In the genomic region with DNA sequence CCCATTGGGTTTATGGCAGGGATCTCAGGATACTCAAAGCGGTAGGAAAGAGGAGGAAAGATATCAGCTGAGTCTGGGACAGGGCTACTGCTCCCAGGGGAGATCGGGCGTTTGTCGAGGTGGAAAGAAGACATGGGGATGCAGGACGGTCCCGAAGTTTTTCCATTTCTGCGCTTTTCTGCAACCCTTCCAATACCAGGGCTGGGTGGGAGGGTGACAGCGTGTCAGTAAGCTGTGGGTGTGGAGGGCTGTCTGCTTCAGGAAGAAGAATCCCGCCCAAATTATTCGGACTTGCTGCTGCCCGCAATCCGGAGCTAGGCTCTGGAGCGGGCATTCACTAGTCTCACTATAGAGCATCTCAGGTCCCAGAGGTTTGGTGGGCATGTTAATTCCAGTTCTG, we compare ENCODE assay signal across 12 mouse cellular contexts. TPM values are rescaled to one million over a fixed set of nuclear protein-coding genes. Genes with fewer than 3 reads are reported as not detected.
A peak's percentile ranks its signal among the peaks of the same experiment; 100 is the strongest.
DNase-seq lines count a peak whose midpoint lies in the region; ATAC-seq and TF ChIP-seq lines count a peak whose summit lies in the region.
"Had no signal": no experiment of that assay in that cellular context is flagged by ENCODE, and none has a peak within 500 bp of the region (broad histone marks: within the 10 kb centered on the region; RNA-seq: fewer than 3 reads in every experiment).

No protein-coding gene starts in this region.

- peak overlapping the region; percentile 94; the same call in 1 of the 2 replicates for H3K4me2 ChIP-seq in forebrain, embryonic 13.5 days
- no peak overlapping the region for H3K4me2 ChIP-seq in forebrain, embryonic 14.5 days (ENCODE audit: low read length)
- H3K4me2 ChIP-seq in lung, embryonic 14.5 days: peak overlapping the region; percentile 76; the same call in 1 of the 2 replicates
- H3K4me2 ChIP-seq in limb, embryonic 11.5 days (ENCODE audit: low read depth, severe bottlenecking): no peak overlapping the region
- 0 out of 2 replicates have a peak overlapping the region, but pooled peaks have one; percentile 95 for H3K4me2 ChIP-seq in neural tube, embryonic 12.5 days (replicated peaks)

- no peaks in the 10 kb centered on the region for H3K36me3 ChIP-seq in forebrain, embryonic 13.5 days (ENCODE audit: poor library complexity, severe bottlenecking)
- no peaks in the 10 kb centered on the region for H3K36me3 ChIP-seq in forebrain, embryonic 14.5 days (ENCODE audit: control insufficient read depth, insufficient read depth, low read length)
- H3K36me3 ChIP-seq in lung, embryonic 14.5 days (ENCODE audit: insufficient read depth): no peaks in the 10 kb centered on the region
- H3K36me3 ChIP-seq in limb, embryonic 11.5 days (ENCODE audit: control insufficient read depth, insufficient read depth, low read length): no peaks in the 10 kb centered on the region
- no peaks in the 10 kb centered on the region for H3K36me3 ChIP-seq in neural tube, embryonic 12.5 days

- no peaks in the 10 kb centered on the region for H3K9me3 ChIP-seq in forebrain, embryonic 13.5 days (replicated peaks)
- H3K9me3 ChIP-seq in forebrain, embryonic 14.5 days (replicated peaks; ENCODE audit: control insufficient read depth, low read length): no peaks in the 10 kb centered on the region
- no peaks in the 10 kb centered on the region for H3K9me3 ChIP-seq in lung, embryonic 14.5 days (ENCODE audit: low read depth, low read length)
- H3K9me3 ChIP-seq in limb, embryonic 11.5 days (ENCODE audit: control insufficient read depth, low read length): no peaks in the 10 kb centered on the region
- H3K9me3 ChIP-seq in neural tube, embryonic 12.5 days: no peaks in the 10 kb centered on the region

- WGBS in forebrain, embryonic 13.5 days: 6% methylated on average over 13 of the region's 13 CpGs
- WGBS in forebrain, embryonic 14.5 days: 9% methylated on average over 13 of the region's 13 CpGs
- WGBS in lung, embryonic 14.5 days: 15% methylated on average over 13 of the region's 13 CpGs
- WGBS in limb, embryonic 11.5 days: 12% methylated on average over 13 of the region's 13 CpGs
- 13% methylated on average over 13 of the region's 13 CpGs for WGBS in neural tube, embryonic 12.5 days

- no peak overlapping the region; the same call in 1 of the 2 replicates for H3K4me3 ChIP-seq in forebrain, embryonic 13.5 days
- H3K4me3 ChIP-seq in forebrain, embryonic 14.5 days (ENCODE audit: low read depth, low read length): no peak overlapping the region
- H3K4me3 ChIP-seq in lung, embryonic 14.5 days (ENCODE audit: low read depth, low read length): no peak overlapping the region
- H3K4me3 ChIP-seq in limb, embryonic 11.5 days (ENCODE audit: low read depth, low read length): no peak overlapping the region
- no peak overlapping the region for H3K4me3 ChIP-seq in neural tube, embryonic 12.5 days

- no peak overlapping the region for H3K9ac ChIP-seq in forebrain, embryonic 13.5 days
- no peak overlapping the region for H3K9ac ChIP-seq in forebrain, embryonic 14.5 days (ENCODE audit: low read length)
- no peak overlapping the region for H3K9ac ChIP-seq in lung, embryonic 14.5 days
- no peak overlapping the region for H3K9ac ChIP-seq in limb, embryonic 11.5 days (ENCODE audit: low read length)
- H3K9ac ChIP-seq in neural tube, embryonic 12.5 days: no peak overlapping the region

- peaks cover 19% of the 10 kb centered on the region for H3K4me1 ChIP-seq in forebrain, embryonic 13.5 days
- H3K4me1 ChIP-seq in forebrain, embryonic 14.5 days (ENCODE audit: control insufficient read depth, insufficient read depth, low read length): peaks cover 4% of the 10 kb centered on the region; the same call in 1 of the 2 replicates
- no peaks in the 10 kb centered on the region for H3K4me1 ChIP-seq in lung, embryonic 14.5 days (ENCODE audit: insufficient read depth)
- H3K4me1 ChIP-seq in limb, embryonic 11.5 days (ENCODE audit: control insufficient read depth, insufficient read depth, low read length): no peaks in the 10 kb centered on the region
- peaks cover 11% of the 10 kb centered on the region for H3K4me1 ChIP-seq in neural tube, embryonic 12.5 days

- DNase-seq in forebrain, embryonic 14.5 days (ENCODE audit: low spot score): no peak
- DNase-seq in lung, embryonic 14.5 days: no peak
- no peak for DNase-seq in lung, postnatal 14 days
- DNase-seq in limb, embryonic 11.5 days (ENCODE audit: low spot score): peak; percentile 24
- DNase-seq in urinary bladder, adult 2 months (ENCODE audit: low spot score): no peak
- DNase-seq in T-cell, adult 2 months (ENCODE audit: low spot score): no peak
- DNase-seq: cerebellum, postnatal 14 days; kidney, adult 8-10 months had no signal

- H3K27me3 ChIP-seq in forebrain, embryonic 13.5 days: peaks cover 71% of the 10 kb centered on the region
- peaks cover 45% of the 10 kb centered on the region for H3K27me3 ChIP-seq in forebrain, embryonic 14.5 days (replicated peaks; ENCODE audit: control insufficient read depth, insufficient read depth, low read length)
- H3K27me3 ChIP-seq in lung, embryonic 14.5 days (ENCODE audit: insufficient read depth, low read length): peaks cover 57% of the 10 kb centered on the region
- peaks cover 57% of the 10 kb centered on the region for H3K27me3 ChIP-seq in limb, embryonic 11.5 days (ENCODE audit: control insufficient read depth, insufficient read depth, low read length)
- H3K27me3 ChIP-seq in neural tube, embryonic 12.5 days (replicated peaks): peaks cover 53% of the 10 kb centered on the region

- H3K27ac ChIP-seq in forebrain, embryonic 13.5 days: no peak overlapping the region
- H3K27ac ChIP-seq in forebrain, embryonic 14.5 days (ENCODE audit: low read depth, low read length): no peak overlapping the region
- H3K27ac ChIP-seq in lung, embryonic 14.5 days (ENCODE audit: low read depth): no peak overlapping the region
- no peak overlapping the region for H3K27ac ChIP-seq in limb, embryonic 11.5 days (replicated peaks; ENCODE audit: low read depth, low read length)
- H3K27ac ChIP-seq in neural tube, embryonic 12.5 days: no peak overlapping the region
- H3K27ac ChIP-seq: macrophage had no signal

- no peak for ATAC-seq in forebrain, embryonic 13.5 days
- ATAC-seq in forebrain, embryonic 14.5 days: no peak
- no peak for ATAC-seq in lung, embryonic 14.5 days (ENCODE audit: insufficient read depth)
- ATAC-seq in limb, embryonic 11.5 days (ENCODE audit: insufficient number of reproducible peaks, low FRiP score, low TSS enrichment, low read depth): no peak
- no peak for ATAC-seq in neural tube, embryonic 12.5 days (ENCODE audit: low FRiP score, low read depth)

- no peak for TF ChIP-seq CTCF in lung, embryonic 14.5 days (IDR thresholded peaks at IDR 0.05; ENCODE audit: low read depth)

RNA-seq across cellular contexts. Expression of a gene that starts 0.8 kb away (rescaled TPM):
- polyA plus RNA-seq in forebrain, embryonic 13.5 days (2015; fragmentation: Nextera tagmentation; extraction: Ambion mirVana): 0.03 TPM in 1 of 2 replicates, not detected in the other
- polyA plus RNA-seq in forebrain, embryonic 14.5 days (2014; fragmentation: Nextera tagmentation; extraction: Ambion mirVana): 0.04 and 0.09 TPM in 2 replicates
- polyA plus RNA-seq in lung, embryonic 14.5 days (2014; fragmentation: Nextera tagmentation; extraction: Ambion mirVana): 0.05 and 0.19 TPM in 2 replicates
- polyA plus RNA-seq in limb, embryonic 11.5 days (2014; fragmentation: Nextera tagmentation; extraction: Ambion mirVana): 0.81 and 1.2 TPM in 2 replicates
- polyA plus RNA-seq in neural tube, embryonic 12.5 days (2016; fragmentation: Nextera tagmentation; extraction: Ambion mirVana): 1.4 and 1.6 TPM in 2 replicates
- not detected in 2 replicates for polyA plus RNA-seq in urinary bladder, adult 2 months (2012; rRNA removed)
- polyA plus RNA-seq: liver, adult 2 months; macrophage had no signal

Comparison
In these comparisons a context has a peak if more than half of its experiments do, and no peak if none do; other contexts are left out.
1. H3K4me2 ChIP-seq: peak in forebrain, embryonic 13.5 days (single experiment), lung, embryonic 14.5 days (single experiment) and neural tube, embryonic 12.5 days (single experiment); none in forebrain, embryonic 14.5 days (single experiment) and limb, embryonic 11.5 days (single experiment).